Mouse (Mus musculus) forebrain, embryonic 12.5 days (tissue): Measurements from ENCODE around the gene Rbm19. TPM values are rescaled to one million over a fixed set of nuclear protein-coding genes. Genes with fewer than 3 reads are reported as not detected.

Experiments
- ATAC-seq: fragments of 200-750 bp; cut with Nextera tagmentation; 2 replicates; pipeline ENCODE4 v1.8.0; 2017; ENCODE audit warnings: moderate TSS enrichment; ENCODE audit not compliant: low FRiP score
- H3K27ac ChIP-seq: fragments of 300-500 bp; sonication (generic); 2 replicates; pipeline ENCODE4 v1.5.1; 2016; ENCODE audit warnings: mild to moderate bottlenecking
- H3K27me3 ChIP-seq: fragments of 300-500 bp; sonication (generic); 2 replicates; pipeline ENCODE4 v1.6.1; 2016; ENCODE audit warnings: mild to moderate bottlenecking
- H3K36me3 ChIP-seq: fragments of 300-500 bp; sonication (generic); replicated peaks from 2 replicates; pipeline ENCODE4 v1.6.1; 2016; ENCODE audit warnings: mild to moderate bottlenecking
- H3K4me1 ChIP-seq: fragments of 300-500 bp; sonication (generic); 2 replicates; pipeline ENCODE4 v1.6.1; 2016
- H3K4me2 ChIP-seq: fragments of 300-500 bp; sonication (generic); 2 replicates; pipeline ENCODE4 v1.6.1; 2016; ENCODE audit warnings: mild to moderate bottlenecking, moderate library complexity
- H3K4me3 ChIP-seq: fragments of 300-500 bp; sonication (generic); replicated peaks from 2 replicates; pipeline ENCODE4 v1.5.1; 2016; ENCODE audit warnings: mild to moderate bottlenecking
- H3K9ac ChIP-seq: fragments of 300-500 bp; sonication (generic); 2 replicates; pipeline ENCODE4 v1.6.1; 2016; ENCODE audit warnings: mild to moderate bottlenecking
- H3K9me3 ChIP-seq: fragments of 300-500 bp; sonication (generic); 2 replicates; pipeline ENCODE4 v1.6.1; 2016
- WGBS: fragments of 180-500 bp; shearing (Covaris S2); methylation state at CpG from one replicate; pipeline ENCODE4 v1.1.7; 2016; 5-methylcytosine and 5-hydroxymethylcytosine counted together
- polyA plus RNA-seq: library from polyadenylated mRNA; unstranded; fragments of >200 nt; fragmentation: Nextera tagmentation; extraction: Ambion mirVana; gene quantifications from 2 replicates; pipeline ENCODE4 v1.2.1, GENCODE M21; 2016

Rbm19 gene
- polyA plus RNA-seq, 1 experiment from 2014 or later: 27.5 TPM

DNA sequence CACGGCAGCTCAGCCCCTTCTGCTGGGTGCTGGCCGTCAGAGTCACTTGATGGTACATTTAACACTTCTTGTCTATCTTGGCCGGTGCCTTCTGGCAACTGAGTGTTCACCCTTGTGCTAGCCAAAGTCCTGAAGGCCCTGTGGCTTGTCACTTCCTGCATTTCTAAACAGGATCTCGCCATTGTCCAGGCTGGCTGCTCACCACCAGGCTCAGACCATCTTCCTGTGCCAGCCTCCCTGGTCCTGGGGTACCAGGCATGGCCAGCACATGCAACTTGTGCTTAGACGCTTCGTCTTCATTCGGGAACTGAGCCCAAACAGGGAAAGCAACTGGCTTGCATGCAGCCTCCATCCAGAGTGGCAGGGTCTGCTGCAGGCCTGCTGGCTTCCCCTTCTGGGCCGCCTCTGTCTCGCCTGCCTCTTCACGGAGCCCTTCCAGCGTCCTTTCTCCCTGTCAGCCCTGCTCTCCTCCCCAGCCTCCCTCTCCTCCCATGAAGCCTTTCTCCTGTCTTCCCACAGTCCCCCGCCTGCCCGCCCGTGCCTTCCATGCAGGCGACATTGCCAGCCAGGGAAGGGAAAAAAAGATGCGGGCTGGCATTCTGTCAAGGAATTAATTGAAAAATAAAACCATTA, 78.2 kb downstream of the Rbm19 start:
- H3K27me3 ChIP-seq: no peaks in the 10 kb centered on the region
- no peak overlapping the region for H3K4me3 ChIP-seq
- peak; percentile 25; the same call in 1 of the 2 replicates for ATAC-seq
- H3K27ac ChIP-seq: peak overlapping the region; percentile 87
- 59% methylated on average over 16 of the region's 16 CpGs for whole genome bisulfite sequencing
- no peak overlapping the region for H3K9ac ChIP-seq
- no peaks in the 10 kb centered on the region for H3K9me3 ChIP-seq
- H3K4me1 ChIP-seq: peaks cover 51% of the 10 kb centered on the region
- H3K36me3 ChIP-seq: peaks cover 13% of the 10 kb centered on the region
- H3K4me2 ChIP-seq: 0 out of 2 replicates have a peak overlapping the region, but pooled peaks have one; percentile 1

DNA sequence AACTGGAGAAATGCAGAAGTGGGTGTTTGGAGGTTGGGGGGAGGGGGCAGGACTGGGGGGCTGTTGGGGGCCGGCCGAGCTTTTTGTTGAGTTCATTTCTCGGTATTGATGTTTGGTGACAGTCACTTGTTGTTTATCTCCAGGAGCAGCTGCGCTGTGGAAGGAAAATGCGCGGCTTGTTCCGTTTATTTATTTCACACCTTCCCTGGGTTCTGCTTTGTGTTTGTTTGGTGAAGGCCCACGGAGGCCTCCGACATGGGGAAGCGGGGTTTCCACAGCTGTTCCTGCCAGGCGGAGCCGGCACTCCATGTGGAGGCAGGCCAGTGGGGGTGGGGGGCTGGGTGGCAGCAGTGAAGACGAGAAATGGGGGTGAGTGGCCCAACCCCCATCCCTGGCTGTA, 78.7 kb downstream of the Rbm19 start:
- WGBS: 54% methylated on average over 13 of the region's 13 CpGs

DNA sequence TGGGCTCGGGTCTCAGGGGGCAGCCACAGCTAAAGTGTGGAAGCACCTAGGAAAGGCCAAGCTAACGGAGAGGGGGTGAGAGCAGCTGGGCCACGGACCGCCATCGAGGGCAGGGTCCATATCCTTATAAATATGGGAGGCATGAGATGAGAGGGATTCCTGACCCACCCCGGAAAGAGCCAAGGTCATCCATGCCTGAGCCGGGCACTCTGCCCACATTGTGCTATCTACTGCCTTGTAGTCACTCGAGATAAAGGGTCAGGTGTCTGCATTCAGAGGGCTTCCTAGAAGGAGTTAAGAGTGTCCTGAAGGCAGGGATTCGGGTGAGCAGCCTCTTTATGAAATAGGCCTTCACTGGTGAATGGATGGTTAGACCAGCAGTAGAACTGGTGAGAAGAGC, 80.6 kb downstream of the Rbm19 start:
- Histone ChIP-seq H3K9ac (no peak overlapping the region), H3K4me3 (no peak overlapping the region), H3K4me1 (peaks cover 39% of the 10 kb centered on the region), H3K4me2 (no peak overlapping the region), H3K36me3 (peaks cover 21% of the 10 kb centered on the region), H3K27ac (no peak overlapping the region), H3K9me3 (no peaks in the 10 kb centered on the region), H3K27me3 (no peaks in the 10 kb centered on the region)
- no peak for ATAC-seq
- 88% methylated on average over 9 of the region's 9 CpGs for WGBS

More for the DNA sequence above, 78.7 kb downstream of the Rbm19 start:
- Histone ChIP-seq H3K27me3 (no peaks in the 10 kb centered on the region), H3K27ac (peak overlapping the region; percentile 87), H3K4me3 (no peak overlapping the region), H3K36me3 (peaks cover 16% of the 10 kb centered on the region), H3K4me2 (0 out of 2 replicates have a peak overlapping the region, but pooled peaks have one; percentile 1), H3K4me1 (peaks cover 46% of the 10 kb centered on the region), H3K9me3 (no peaks in the 10 kb centered on the region), H3K9ac (no peak overlapping the region)
- ATAC-seq: peak; percentile 25; the same call in 1 of the 2 replicates

DNA sequence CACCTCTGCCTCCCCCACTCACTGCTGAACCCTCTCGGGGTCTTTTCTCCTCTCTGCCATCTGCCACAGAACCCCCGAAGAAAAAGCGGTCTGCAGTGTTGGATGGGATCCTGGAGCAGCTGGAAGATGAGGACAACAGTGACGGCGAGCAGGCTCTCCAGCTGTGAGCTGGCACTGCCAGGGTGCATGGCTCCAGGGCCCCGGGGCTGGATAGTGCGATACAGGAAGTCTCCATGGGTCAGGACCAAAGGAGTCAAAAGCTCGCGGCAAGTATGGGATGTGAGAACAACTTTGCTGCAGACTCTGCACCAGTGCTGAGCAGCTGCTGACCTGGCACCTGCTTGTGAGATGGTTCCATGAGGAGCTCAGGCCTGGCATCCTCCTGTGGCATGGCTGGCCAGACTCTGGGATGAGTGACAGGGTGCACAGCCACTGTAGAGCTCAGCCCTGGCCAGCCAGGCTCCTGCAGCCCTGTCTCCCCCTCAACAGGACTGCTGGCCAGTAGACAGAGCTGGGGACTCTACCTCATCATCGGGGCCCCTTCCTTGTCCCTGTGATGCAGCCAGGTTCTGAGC, 81.6 kb downstream of the Rbm19 start:
- Histone ChIP-seq H3K4me2 (no peak overlapping the region), H3K36me3 (peaks cover 21% of the 10 kb centered on the region), H3K9ac (no peak overlapping the region), H3K4me3 (no peak overlapping the region), H3K27me3 (no peaks in the 10 kb centered on the region), H3K27ac (no peak overlapping the region), H3K9me3 (no peaks in the 10 kb centered on the region), H3K4me1 (peaks cover 38% of the 10 kb centered on the region)
- WGBS: 91% methylated on average over 10 of the region's 10 CpGs
- ATAC-seq: no peak

DNA sequence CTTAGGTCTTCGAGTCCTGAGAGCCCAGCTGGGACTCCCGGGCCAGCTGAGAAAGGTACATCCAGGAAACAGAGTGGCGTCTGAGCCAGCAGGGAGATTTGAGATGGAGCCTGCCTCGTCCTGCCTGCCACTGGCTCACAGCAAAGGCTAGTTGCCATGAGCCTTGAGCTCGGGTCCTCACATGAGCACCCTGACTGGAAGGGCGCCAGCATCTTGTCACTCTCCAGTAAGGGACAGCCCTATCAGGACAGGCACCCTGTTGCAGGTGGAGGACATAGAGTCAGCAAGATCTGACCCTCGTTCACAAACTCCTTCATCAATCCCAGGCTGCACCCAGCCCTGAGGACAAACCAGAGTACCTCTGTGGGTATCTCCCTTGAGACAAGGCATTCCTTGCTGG, 83.6 kb downstream of the Rbm19 start:
- Histone ChIP-seq H3K9me3 (no peaks in the 10 kb centered on the region), H3K4me2 (no peak overlapping the region), H3K4me1 (peaks cover 20% of the 10 kb centered on the region), H3K9ac (no peak overlapping the region), H3K36me3 (peaks cover 21% of the 10 kb centered on the region), H3K27me3 (0 out of 2 replicates have a peak, but pooled peaks cover 2% of the 10 kb centered on the region), H3K4me3 (no peak overlapping the region), H3K27ac (no peak overlapping the region)
- WGBS: 94% methylated on average over 7 of the region's 7 CpGs
- no peak for ATAC-seq

DNA sequence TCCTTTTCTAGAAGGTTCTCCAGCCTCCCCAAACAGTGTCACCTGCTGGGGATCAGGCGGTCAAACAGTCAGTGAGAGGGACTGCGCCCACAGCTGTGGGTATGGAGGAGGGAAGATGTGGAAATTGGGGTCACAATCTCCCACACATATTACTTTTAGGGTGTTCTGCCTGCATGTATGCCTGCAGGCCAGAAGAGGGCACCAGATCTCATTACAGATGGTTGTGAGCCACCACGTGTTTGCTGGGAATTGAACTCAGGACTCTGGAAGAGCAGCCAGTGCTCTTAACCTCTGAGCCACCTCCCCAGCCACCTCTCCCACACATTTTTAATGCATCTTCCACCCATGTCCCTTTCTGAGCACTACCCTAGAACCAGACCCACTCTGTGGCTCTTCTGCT, 88.1 kb downstream of the Rbm19 start:
- Histone ChIP-seq H3K9ac (no peak overlapping the region), H3K27me3 (peaks cover 19% of the 10 kb centered on the region; the same call in 1 of the 2 replicates), H3K27ac (no peak overlapping the region), H3K4me2 (no peak overlapping the region), H3K36me3 (peaks cover 8% of the 10 kb centered on the region; the same call in 1 of the 2 replicates), H3K4me3 (no peak overlapping the region), H3K4me1 (peaks cover 33% of the 10 kb centered on the region), H3K9me3 (no peaks in the 10 kb centered on the region)
- no peak for ATAC-seq
- 71% methylated on average over 3 of the region's 3 CpGs for WGBS

DNA sequence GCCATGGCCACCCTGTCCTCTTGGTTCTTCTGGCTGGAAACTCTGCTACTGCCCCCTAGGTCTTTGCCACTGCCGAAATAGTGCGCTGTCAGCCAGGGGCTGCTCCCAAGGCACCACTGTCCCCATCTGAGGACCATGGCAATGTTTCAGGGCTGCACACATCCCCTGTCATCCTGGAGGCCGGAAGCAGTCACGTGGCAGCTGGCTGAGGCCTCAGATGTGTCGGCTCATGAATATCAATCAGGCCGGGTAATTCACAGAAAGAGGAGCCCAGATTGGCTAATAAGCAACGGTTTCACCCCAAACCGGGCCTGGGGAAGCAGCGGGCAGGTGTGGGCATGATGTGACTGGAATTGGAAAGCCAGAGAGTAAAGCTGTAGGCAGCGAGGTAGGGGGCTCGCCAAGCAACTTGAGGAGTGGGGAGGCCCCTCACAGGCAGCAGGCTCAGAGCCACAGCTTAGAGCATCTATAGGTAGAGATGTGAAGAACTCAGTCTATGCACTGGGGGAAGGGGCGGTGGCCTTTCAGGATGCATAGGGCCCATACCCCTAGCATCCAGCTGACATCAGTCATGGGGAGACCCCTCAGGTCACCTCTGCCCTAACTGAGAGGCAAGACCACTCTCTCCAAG, 90.2 kb downstream of the Rbm19 start:
- peak overlapping the region; percentile 67 for H3K27ac ChIP-seq
- H3K4me1 ChIP-seq: peaks cover 48% of the 10 kb centered on the region
- peaks cover 31% of the 10 kb centered on the region for H3K27me3 ChIP-seq
- no peak overlapping the region for H3K4me3 ChIP-seq
- no peak overlapping the region for H3K4me2 ChIP-seq
- ATAC-seq: peak; percentile 72
- H3K9ac ChIP-seq: no peak overlapping the region
- 35% methylated on average over 12 of the region's 12 CpGs for WGBS
- H3K36me3 ChIP-seq: no peaks in the 10 kb centered on the region
- H3K9me3 ChIP-seq: no peaks in the 10 kb centered on the region

DNA sequence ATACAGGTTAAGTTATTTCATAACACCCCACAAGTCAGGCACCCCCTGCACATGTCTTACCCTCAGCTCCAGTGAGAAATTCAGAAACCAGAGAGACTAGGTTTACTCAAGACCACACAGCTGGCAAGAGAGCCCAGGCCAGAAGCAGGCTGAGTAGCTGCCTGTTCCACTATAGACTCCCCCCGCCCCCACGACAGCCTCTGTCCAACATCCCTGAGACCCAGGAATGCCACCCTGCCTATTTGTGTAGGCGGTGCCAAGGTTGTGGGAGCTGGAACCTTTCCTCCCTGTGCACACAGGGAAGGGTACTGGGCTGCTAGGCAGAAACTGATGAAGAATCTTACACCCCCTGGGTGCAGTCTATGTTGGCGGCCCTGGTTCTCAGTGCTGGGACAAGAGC, 91.2 kb downstream of the Rbm19 start:
- ATAC-seq: no peak
- Histone ChIP-seq H3K4me3 (no peak overlapping the region), H3K27me3 (peaks cover 31% of the 10 kb centered on the region), H3K27ac (no peak overlapping the region), H3K36me3 (no peaks in the 10 kb centered on the region), H3K9ac (no peak overlapping the region), H3K4me1 (peaks cover 49% of the 10 kb centered on the region), H3K4me2 (no peak overlapping the region), H3K9me3 (no peaks in the 10 kb centered on the region)
- 79% methylated on average over 4 of the region's 4 CpGs for WGBS

DNA sequence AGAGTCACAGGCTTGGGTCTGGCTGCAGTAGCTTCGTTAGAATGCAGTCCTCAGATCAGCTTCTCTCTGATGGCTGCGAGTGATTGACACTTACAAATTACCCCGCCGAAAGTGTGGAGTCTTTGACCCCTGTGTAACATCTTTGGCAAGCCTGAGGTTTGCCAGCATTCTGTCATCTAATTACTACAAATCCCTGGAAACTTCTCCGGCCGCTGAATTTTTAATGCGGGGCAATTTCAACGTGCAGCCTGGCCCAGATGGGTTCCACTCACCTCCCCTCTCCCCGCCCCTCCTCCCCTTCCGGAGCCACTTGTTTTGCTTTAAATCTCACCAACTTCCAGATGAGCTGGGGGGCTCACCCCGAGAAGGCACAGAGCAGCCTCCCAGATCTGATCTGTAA, 94.4 kb downstream of the Rbm19 start:
- no peak overlapping the region; the same call in 1 of the 2 replicates for H3K4me3 ChIP-seq
- peaks cover 25% of the 10 kb centered on the region for H3K27me3 ChIP-seq
- peak overlapping the region; percentile 42 for H3K4me2 ChIP-seq
- H3K9me3 ChIP-seq: no peaks in the 10 kb centered on the region
- peak overlapping the region; percentile 63 for H3K27ac ChIP-seq
- H3K4me1 ChIP-seq: peaks cover 48% of the 10 kb centered on the region
- no peak overlapping the region for H3K9ac ChIP-seq
- ATAC-seq: peak; percentile 50
- H3K36me3 ChIP-seq: no peaks in the 10 kb centered on the region
- WGBS: 4% methylated on average over 11 of the region's 11 CpGs

DNA sequence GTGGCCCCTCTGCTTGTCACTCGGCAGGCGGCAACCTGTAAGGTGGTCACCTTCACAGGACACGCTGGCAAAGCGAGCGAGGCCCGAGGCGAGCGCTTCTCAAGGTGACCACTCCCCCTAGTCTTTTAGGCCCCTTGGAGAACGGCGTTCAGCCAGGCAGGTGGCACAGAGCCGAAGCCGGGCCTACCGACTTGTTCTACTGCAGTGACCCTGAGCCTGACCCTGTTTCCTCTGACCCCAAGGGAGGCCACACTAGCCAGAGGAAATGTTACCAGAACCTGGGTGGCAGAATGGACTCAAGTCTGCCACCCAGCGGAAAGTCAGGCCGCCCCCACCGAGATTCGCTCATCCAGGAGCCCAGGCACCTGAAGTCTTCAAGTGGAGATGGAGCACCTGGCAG, 94.9 kb downstream of the Rbm19 start:
- no peak overlapping the region; the same call in 1 of the 2 replicates for H3K4me3 ChIP-seq
- H3K9me3 ChIP-seq: no peaks in the 10 kb centered on the region
- no peak overlapping the region for H3K9ac ChIP-seq
- H3K36me3 ChIP-seq: no peaks in the 10 kb centered on the region
- peak overlapping the region; percentile 42 for H3K4me2 ChIP-seq
- H3K4me1 ChIP-seq: peaks cover 43% of the 10 kb centered on the region
- peak overlapping the region; percentile 63 for H3K27ac ChIP-seq
- ATAC-seq: no peak
- whole genome bisulfite sequencing: 11% methylated on average over 17 of the region's 17 CpGs
- peaks cover 25% of the 10 kb centered on the region for H3K27me3 ChIP-seq

DNA sequence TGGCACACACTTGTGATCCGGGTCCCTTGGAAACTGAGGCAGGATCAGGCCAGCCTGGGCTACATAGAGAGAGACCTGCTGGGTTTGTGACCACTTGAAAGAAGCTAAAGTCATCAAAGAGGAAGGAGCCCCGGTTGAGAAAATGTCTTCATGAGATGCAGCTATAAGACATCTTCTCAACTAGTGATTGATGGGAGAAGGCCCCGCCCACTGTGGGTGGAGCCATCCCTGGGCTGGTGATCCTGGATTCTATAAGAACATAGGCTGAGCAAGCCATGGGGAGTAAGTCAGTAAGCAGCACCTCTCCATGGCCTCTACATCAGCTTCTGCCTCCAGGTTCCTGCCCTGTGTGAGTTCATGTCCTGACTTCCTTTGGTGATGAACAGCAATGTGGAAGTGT, 98.2 kb downstream of the Rbm19 start:
- no peak overlapping the region for H3K9ac ChIP-seq
- ATAC-seq: no peak
- H3K4me2 ChIP-seq: no peak overlapping the region
- H3K36me3 ChIP-seq: no peaks in the 10 kb centered on the region
- H3K4me1 ChIP-seq: peaks cover 20% of the 10 kb centered on the region
- H3K9me3 ChIP-seq: no peaks in the 10 kb centered on the region
- peaks cover 10% of the 10 kb centered on the region; the same call in 1 of the 2 replicates for H3K27me3 ChIP-seq
- H3K27ac ChIP-seq: no peak overlapping the region
- 80% methylated on average over 3 of the region's 3 CpGs for WGBS
- no peak overlapping the region for H3K4me3 ChIP-seq

DNA sequence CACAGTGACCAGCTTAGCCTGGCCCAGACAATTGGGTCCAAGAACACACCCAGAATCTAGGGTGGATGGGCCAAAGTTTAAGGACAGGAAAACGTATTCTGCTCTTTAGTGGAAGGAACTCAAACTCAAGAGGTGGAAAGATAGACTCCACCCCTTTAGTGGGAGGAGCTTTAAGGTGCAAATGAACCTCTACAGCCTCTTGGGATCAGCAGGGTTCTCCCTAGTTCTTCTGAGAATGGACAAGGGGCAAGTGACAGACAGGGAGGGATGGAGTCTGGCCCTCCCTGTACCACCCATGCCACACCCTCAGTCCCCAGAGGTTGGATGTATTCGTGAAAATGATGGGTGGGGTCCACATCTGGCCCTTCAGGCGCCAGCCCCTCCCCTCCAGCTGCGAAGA, 105.0 kb downstream of the Rbm19 start:
- WGBS: 8% methylated on average over 4 of the region's 4 CpGs
- Histone ChIP-seq H3K27me3 (peaks cover 23% of the 10 kb centered on the region), H3K9ac (no peak overlapping the region), H3K27ac (no peak overlapping the region), H3K36me3 (no peaks in the 10 kb centered on the region), H3K9me3 (no peaks in the 10 kb centered on the region), H3K4me3 (no peak overlapping the region), H3K4me1 (peaks cover 18% of the 10 kb centered on the region), H3K4me2 (no peak overlapping the region)
- no peak for ATAC-seq
